Mouse (Mus musculus) forebrain, postnatal 0 days (tissue): ENCODE results near the gene Med4. TPM values are rescaled to one million over a fixed set of nuclear protein-coding genes. Genes with fewer than 3 reads are reported as not detected.

Experiments used
- ATAC-seq: fragments of 200-750 bp; cut with Nextera tagmentation; 2 replicates; pipeline ENCODE4 v1.8.0; 2017; ENCODE audit warnings: mild to moderate bottlenecking, moderate library complexity
- DNase-seq: peaks from one replicate; pipeline ENCODE4 v3.0.0-alpha.2; 2015
- H3K27ac ChIP-seq: fragments of 300-500 bp; sonication (generic); 2 replicates; pipeline ENCODE4 v1.5.1; 2014; ENCODE audit warnings: low read depth, mild to moderate bottlenecking, antibody characterized with exemption, low read length, moderate library complexity, mixed read lengths
- H3K27me3 ChIP-seq: fragments of 300-500 bp; sonication (generic); 2 replicates; pipeline ENCODE4 v1.6.1; 2014; ENCODE audit warnings: mild to moderate bottlenecking, low read length, mixed read lengths; ENCODE audit not compliant: insufficient read depth
- H3K36me3 ChIP-seq: fragments of 300-500 bp; sonication (generic); 2 replicates; pipeline ENCODE4 v1.6.1; 2014; ENCODE audit warnings: mild to moderate bottlenecking, moderate library complexity; ENCODE audit not compliant: insufficient read depth
- H3K4me1 ChIP-seq: fragments of 300-500 bp; sonication (generic); 2 replicates; pipeline ENCODE4 v1.6.1; 2014; ENCODE audit warnings: antibody characterized with exemption; ENCODE audit not compliant: insufficient read depth
- H3K4me2 ChIP-seq: fragments of 300-500 bp; sonication (generic); 2 replicates; pipeline ENCODE4 v1.6.1; 2014; ENCODE audit warnings: low read depth, mild to moderate bottlenecking, moderate library complexity
- H3K4me3 ChIP-seq: fragments of 300-500 bp; sonication (generic); 2 replicates; pipeline ENCODE4 v1.5.1; 2014; ENCODE audit warnings: low read depth, low read length, mixed read lengths
- H3K9ac ChIP-seq: fragments of 300-500 bp; sonication (generic); 2 replicates; pipeline ENCODE4 v1.6.1; 2014; ENCODE audit warnings: mild to moderate bottlenecking
- H3K9me3 ChIP-seq: fragments of 300-500 bp; sonication (generic); 2 replicates; pipeline ENCODE4 v1.6.1; 2016; ENCODE audit warnings: low read length
- CTCF ChIP-seq: sonication (generic); IDR thresholded peaks from 2 replicates; pipeline ENCODE4 v1.5.1; 2016; ENCODE audit warnings: antibody characterized with exemption, control low read depth, low read depth
- WGBS: fragments of 180-500 bp; shearing (Covaris S2); extraction: QIAGEN DNeasy Blood & Tissue Kit; methylation state at CpG from one replicate; pipeline ENCODE4 v1.1.7; 2014; 5-methylcytosine and 5-hydroxymethylcytosine counted together
- polyA plus RNA-seq: library from polyadenylated mRNA; unstranded; fragments of >200 nt; fragmentation: Nextera tagmentation; extraction: Ambion mirVana; gene quantifications from 2 replicates; pipeline ENCODE4 v1.2.1, GENCODE M21; 2015
- total RNA-seq: library from RNA; depleted of rRNA; stranded (reverse); fragments of >200 nt; gene quantifications from 2 replicates; pipeline ENCODE4 v1.2.3, GENCODE M21; 2014

The Med4 gene
- total and polyA plus RNA-seq, 2 experiments from 2014 or later = 38.4 to 89.6 TPM

DNA sequence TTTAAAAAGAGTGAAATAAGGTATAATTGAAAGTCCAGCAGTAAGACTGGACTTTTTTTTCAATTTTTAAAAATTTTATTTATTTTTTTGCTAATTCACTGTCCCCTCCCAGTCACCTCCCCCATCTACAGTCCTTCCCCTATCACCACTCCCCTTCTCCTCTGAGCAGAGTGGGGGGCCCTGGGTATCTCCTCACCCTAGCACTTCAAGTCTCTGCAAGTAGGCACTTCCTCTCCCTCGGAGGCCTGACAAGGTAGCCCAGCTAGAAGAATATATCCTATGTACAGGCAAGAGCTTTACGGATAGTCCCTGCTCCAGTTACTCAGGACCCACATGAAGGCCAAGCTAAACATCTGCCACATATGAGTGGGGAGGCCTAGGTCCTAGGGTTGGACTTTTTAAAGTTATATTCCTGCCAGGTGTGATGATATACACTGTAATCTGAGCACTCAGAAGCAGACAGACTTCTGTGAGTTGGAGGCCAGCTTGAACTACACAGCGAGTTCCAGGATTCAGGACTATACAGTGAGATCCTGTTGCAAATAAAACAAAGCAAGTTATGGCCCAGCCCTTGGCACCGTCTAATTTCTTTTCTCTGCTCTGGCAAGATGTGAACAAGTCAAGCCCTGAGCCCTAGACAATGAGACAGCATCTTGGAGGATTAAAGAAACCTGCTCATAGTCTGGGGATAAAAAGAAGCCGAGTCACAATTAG, 26.2 kb upstream of the Med4 start:
- no peak for TF ChIP-seq CTCF
- Histone ChIP-seq H3K9me3 (no peaks in the 10 kb centered on the region), H3K4me3 (no peak overlapping the region), H3K27me3 (no peaks in the 10 kb centered on the region), H3K4me2 (no peak overlapping the region), H3K27ac (no peak overlapping the region), H3K9ac (no peak overlapping the region), H3K4me1 (no peaks in the 10 kb centered on the region), H3K36me3 (no peaks in the 10 kb centered on the region)
- DNase-seq (no peak), ATAC-seq (no peak)
- 68% methylated on average over 5 of the region's 5 CpGs for WGBS

DNA sequence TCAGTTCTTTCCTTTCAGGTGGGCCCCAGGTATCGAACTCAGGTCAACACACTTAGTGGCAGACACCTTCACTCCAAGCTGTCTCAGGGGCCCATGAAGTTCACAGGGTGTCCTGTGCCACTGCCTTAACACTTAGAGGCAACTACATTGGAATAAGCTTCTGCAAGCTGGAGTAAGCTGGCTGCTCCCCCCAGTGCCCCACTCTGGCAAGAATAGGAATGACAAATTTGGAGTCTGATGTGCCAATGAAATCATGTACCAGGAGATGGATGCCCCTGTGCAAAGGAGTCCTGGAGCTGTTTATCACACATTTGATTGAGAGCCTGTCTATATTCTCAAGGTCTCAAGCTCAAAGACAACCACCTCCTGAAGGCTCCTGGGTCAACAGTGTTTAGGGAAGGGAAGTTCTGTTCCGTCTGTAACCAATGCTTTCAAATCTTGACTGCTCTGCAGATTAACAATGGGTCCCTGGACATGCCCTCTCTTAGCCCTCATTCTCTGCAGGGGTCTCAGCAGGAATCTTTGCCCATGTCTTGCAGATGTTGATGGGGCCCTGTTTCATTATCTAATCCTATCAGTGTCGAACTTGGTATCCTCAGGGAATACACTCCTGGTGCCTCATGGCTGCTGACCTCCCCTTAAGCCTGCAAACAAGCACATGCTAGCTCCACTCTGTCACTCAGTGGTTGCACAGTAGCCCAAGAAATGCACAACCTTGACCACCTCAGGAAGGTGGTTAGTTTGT, 25.3 kb upstream of the Med4 start:
- H3K4me1 ChIP-seq = no peaks in the 10 kb centered on the region
- no peaks in the 10 kb centered on the region for H3K36me3 ChIP-seq
- no peak for DNase-seq
- H3K27ac ChIP-seq = no peak overlapping the region
- WGBS = 68% methylated on average over 3 of the region's 3 CpGs
- H3K27me3 ChIP-seq = no peaks in the 10 kb centered on the region
- H3K4me3 ChIP-seq = no peak overlapping the region
- no peak for ATAC-seq
- peak; percentile 26 for TF ChIP-seq CTCF
- no peak overlapping the region for H3K4me2 ChIP-seq
- no peaks in the 10 kb centered on the region for H3K9me3 ChIP-seq
- H3K9ac ChIP-seq = no peak overlapping the region

DNA sequence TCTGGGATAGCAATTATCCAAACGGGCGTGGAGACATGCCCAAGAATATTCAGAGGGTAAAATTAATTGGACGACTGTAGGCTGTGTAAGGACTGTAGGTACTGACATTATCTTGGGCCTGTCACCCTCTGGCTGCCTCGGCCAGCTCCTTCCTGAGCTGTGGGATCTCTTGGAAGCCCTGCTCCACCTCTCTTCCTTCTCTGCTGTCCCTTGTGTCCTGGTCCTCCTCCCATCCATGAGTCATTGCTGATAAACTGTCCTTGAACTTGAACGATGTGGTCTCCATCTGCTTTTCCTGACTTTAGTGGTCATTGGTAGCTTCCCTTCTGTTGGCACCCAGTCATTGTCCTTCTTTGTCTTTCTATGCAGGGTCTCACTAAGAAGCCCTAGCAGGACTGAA, 23.2 kb upstream of the Med4 start:
- H3K9me3 ChIP-seq = 0 out of 2 replicates have a peak, but pooled peaks cover 4% of the 10 kb centered on the region
- no peaks in the 10 kb centered on the region for H3K4me1 ChIP-seq
- H3K4me3 ChIP-seq = no peak overlapping the region
- TF ChIP-seq CTCF = no peak
- no peak overlapping the region for H3K4me2 ChIP-seq
- H3K36me3 ChIP-seq = no peaks in the 10 kb centered on the region
- no peak overlapping the region for H3K27ac ChIP-seq
- H3K9ac ChIP-seq = no peak overlapping the region
- WGBS = 67% methylated on average over 5 of the region's 5 CpGs
- no peak for DNase-seq
- ATAC-seq = no peak
- H3K27me3 ChIP-seq = no peaks in the 10 kb centered on the region

- TF ChIP-seq CTCF = no peak
- Histone ChIP-seq H3K4me3 (no peak overlapping the region), H3K4me2 (no peak overlapping the region), H3K9me3 (0 out of 2 replicates have a peak, but pooled peaks cover 4% of the 10 kb centered on the region), H3K27ac (no peak overlapping the region), H3K27me3 (no peaks in the 10 kb centered on the region), H3K36me3 (no peaks in the 10 kb centered on the region), H3K4me1 (no peaks in the 10 kb centered on the region), H3K9ac (no peak overlapping the region)
- 95% methylated on average over 6 of the region's 6 CpGs for WGBS
- ATAC-seq (no peak), DNase-seq (no peak)
These were observed 16.5 kb upstream of the Med4 start for GRCm38 (mm10) chr14:73493356-73493755.

DNA sequence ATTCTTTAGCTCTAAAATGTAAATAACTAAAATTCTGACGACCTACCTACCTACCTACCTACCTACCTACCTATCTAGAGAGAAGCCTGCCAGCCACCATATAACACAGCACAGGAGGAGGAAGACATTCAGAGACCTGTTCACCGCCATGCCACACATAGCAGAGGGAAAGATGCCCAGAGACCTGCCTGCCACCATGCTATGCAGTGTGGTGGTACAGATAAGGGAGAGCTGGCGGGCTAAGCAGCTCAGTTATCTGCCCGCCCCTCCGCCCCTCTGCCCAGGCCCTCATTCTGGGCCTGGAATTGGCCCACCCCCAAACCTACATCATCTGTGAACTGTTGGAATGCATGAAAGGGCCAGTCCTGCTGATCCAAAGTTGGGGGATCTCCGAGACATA, 15.7 kb upstream of the Med4 start:
- no peak overlapping the region for H3K9ac ChIP-seq
- 71% methylated on average over 6 of the region's 6 CpGs for WGBS

DNA sequence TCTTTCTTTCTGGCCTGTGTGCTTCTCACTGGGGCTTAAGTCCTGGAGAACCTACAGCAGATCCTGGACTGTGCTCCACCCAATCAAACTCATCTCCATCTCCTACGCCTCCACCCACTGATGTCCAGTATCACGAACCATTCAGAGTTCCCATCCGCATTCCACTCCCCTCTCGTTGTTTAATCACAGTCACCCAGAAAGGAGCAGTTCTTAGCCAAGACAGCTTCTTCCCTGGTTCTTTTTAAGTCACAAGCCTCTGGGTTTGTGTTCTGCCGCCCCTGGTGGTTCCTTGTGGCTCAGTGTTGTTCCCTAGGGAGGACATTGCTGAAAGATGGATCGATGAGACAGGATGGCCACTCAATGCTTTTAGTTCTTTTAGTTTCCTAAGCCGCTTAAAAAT, 14.1 kb upstream of the Med4 start:
- ATAC-seq (no peak), DNase-seq (no peak)
- Histone ChIP-seq H3K4me3 (no peak overlapping the region), H3K4me2 (no peak overlapping the region), H3K36me3 (no peaks in the 10 kb centered on the region), H3K9ac (no peak overlapping the region), H3K9me3 (0 out of 2 replicates have a peak, but pooled peaks cover 4% of the 10 kb centered on the region), H3K27me3 (no peaks in the 10 kb centered on the region), H3K27ac (no peak overlapping the region), H3K4me1 (no peaks in the 10 kb centered on the region)
- 74% methylated on average over 7 of the region's 7 CpGs for WGBS
- TF ChIP-seq CTCF = 0 out of 2 replicates have a peak, but pooled peaks have one; percentile 10

More for the DNA sequence above, 15.7 kb upstream of the Med4 start:
- TF ChIP-seq CTCF = no peak
- 0 out of 2 replicates have a peak, but pooled peaks cover 4% of the 10 kb centered on the region for H3K9me3 ChIP-seq
- H3K4me1 ChIP-seq = no peaks in the 10 kb centered on the region
- H3K36me3 ChIP-seq = no peaks in the 10 kb centered on the region
- H3K27ac ChIP-seq = no peak overlapping the region
- no peak overlapping the region for H3K4me2 ChIP-seq
- H3K4me3 ChIP-seq = no peak overlapping the region
- ATAC-seq = no peak
- no peak for DNase-seq
- no peaks in the 10 kb centered on the region for H3K27me3 ChIP-seq

DNA sequence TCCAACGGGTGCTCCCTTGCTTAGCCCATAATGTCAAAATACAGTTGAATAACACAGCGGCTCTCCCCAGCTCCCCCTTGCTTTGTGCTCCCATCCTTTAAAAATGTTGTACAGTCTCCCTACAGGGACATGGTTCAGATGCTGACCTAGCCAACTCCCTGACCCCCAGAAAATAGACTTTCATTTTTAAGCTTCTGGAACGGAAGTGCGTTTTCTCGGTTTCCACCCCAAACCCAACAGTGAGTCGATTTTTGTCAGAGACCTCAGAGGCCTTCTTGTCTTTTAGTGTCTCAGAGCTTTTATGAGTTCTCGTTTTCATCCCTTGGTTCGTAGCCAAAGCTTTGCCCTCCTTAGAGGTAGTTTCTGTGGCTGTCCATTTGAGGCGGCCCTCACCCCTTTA, 8.5 kb upstream of the Med4 start:
- 77% methylated on average over 9 of the region's 9 CpGs for WGBS
- DNase-seq = no peak
- Histone ChIP-seq H3K36me3 (no peaks in the 10 kb centered on the region), H3K4me1 (peaks cover 9% of the 10 kb centered on the region), H3K27ac (no peak overlapping the region), H3K4me3 (no peak overlapping the region), H3K9me3 (no peaks in the 10 kb centered on the region), H3K27me3 (no peaks in the 10 kb centered on the region), H3K4me2 (no peak overlapping the region), H3K9ac (no peak overlapping the region)
- TF ChIP-seq CTCF = no peak
- ATAC-seq = no peak
